Mouse (Mus musculus): Measurements from ENCODE around the gene Cdc26. TPM values are rescaled to one million over a fixed set of nuclear protein-coding genes. Genes with fewer than 3 reads are reported as not detected.
A peak's percentile ranks its signal among the peaks of the same experiment; 100 is the strongest.

Cdc26 gene
- polyA plus RNA-seq, 2 experiments = 40.2 to 65.7 TPM

GRCm38 (mm10) chr4:62418448-62418847 lies 10.0 kb upstream of the Cdc26 start:
- ATAC-seq (ENCODE audit: insufficient read depth) = no peak
- TF ChIP-seq CTCF (IDR thresholded peaks at IDR 0.05; ENCODE audit: low read depth) = no peak
- no peak for TF ChIP-seq EP300 (IDR thresholded peaks at IDR 0.05; ENCODE audit: low read depth)
- Histone ChIP-seq H3K9ac (replicated peaks) (no peak overlapping the region), H3K9me3 (ENCODE audit: control insufficient read depth, low read length) (no peaks in the 10 kb centered on the region), H3K27me3 (ENCODE audit: control insufficient read depth, insufficient read depth, low read length) (no peaks in the 10 kb centered on the region), H3K4me2 (ENCODE audit: low read depth) (no peak overlapping the region), H3K4me1 (replicated peaks; ENCODE audit: control insufficient read depth in 2 of 2, insufficient read depth in 2 of 2, low read length in 1 of 2) (no peaks in the 10 kb centered on the region), H3K36me3 (replicated peaks; ENCODE audit: control insufficient read depth, insufficient read depth, low read depth) (peaks cover 94% of the 10 kb centered on the region), H3K4me3 (ENCODE audit: insufficient read depth in 1 of 2, low read depth in 2 of 2, low read length in 2 of 2) (no peak overlapping the region), H3K27ac (no peak overlapping the region)
- DNase-seq (ENCODE audit: low read depth in 3 of 3, low spot score in 3 of 3) = no peak
- 83% methylated on average over 8 of the region's 8 CpGs for WGBS (ENCODE audit: insufficient replicate concordance)

GRCm38 (mm10) chr4:62411606-62412005 lies 3.2 kb upstream of the Cdc26 start:
- Histone ChIP-seq H3K27me3 (ENCODE audit: control insufficient read depth, insufficient read depth, low read length) (no peaks in the 10 kb centered on the region), H3K4me3 (ENCODE audit: insufficient read depth in 1 of 2, low read depth in 2 of 2, low read length in 2 of 2) (no peak overlapping the region), H3K4me2 (ENCODE audit: low read depth) (no peak overlapping the region), H3K36me3 (replicated peaks; ENCODE audit: control insufficient read depth, insufficient read depth, low read depth) (peaks cover 47% of the 10 kb centered on the region), H3K27ac (no peak overlapping the region), H3K9ac (replicated peaks) (no peak overlapping the region), H3K9me3 (ENCODE audit: control insufficient read depth, low read length) (no peaks in the 10 kb centered on the region), H3K4me1 (replicated peaks; ENCODE audit: control insufficient read depth in 2 of 2, insufficient read depth in 2 of 2, low read length in 1 of 2) (peaks cover 7% of the 10 kb centered on the region in 2 experiments)
- DNase-seq (ENCODE audit: low read depth in 3 of 3, low spot score in 3 of 3) (no peak), ATAC-seq (ENCODE audit: insufficient read depth) (no peak)
- 64% methylated on average over 10 of the region's 10 CpGs for WGBS (ENCODE audit: insufficient replicate concordance)
- TF ChIP-seq CTCF (IDR thresholded peaks at IDR 0.05; ENCODE audit: low read depth) (no peak), EP300 (IDR thresholded peaks at IDR 0.05; ENCODE audit: low read depth) (no peak)

DNA sequence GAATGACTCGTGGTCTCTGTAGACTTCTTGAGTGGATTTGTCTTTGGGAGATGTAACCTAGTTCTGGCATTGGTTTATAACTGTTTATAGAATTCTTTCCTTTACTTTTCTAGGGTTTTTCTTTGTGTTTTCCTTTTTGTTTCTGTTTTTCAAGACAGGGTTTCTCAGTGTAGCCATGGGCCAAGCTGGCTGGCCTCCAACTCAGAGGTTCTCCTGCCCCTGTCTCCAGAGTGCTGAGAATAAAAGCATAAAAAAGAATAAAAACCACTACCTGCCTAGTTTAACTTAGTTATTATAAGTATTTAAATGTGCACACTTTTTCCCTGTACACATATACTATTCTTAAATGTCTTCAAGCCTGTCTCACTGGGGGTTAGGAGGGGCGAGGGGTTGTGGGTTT lies 1.9 kb upstream of the Cdc26 start:
- peaks cover 34% of the 10 kb centered on the region for H3K36me3 ChIP-seq (replicated peaks; ENCODE audit: control insufficient read depth, insufficient read depth, low read depth)
- TF ChIP-seq EP300 (IDR thresholded peaks at IDR 0.05; ENCODE audit: low read depth) (no peak), CTCF (IDR thresholded peaks at IDR 0.05; ENCODE audit: low read depth) (no peak)
- H3K27ac ChIP-seq = no peak overlapping the region
- H3K9me3 ChIP-seq (ENCODE audit: control insufficient read depth, low read length) = no peaks in the 10 kb centered on the region
- peak overlapping the region; percentile 90 for H3K4me2 ChIP-seq (ENCODE audit: low read depth)
- DNase-seq (ENCODE audit: low read depth in 3 of 3, low spot score in 3 of 3) = no peak
- H3K4me3 ChIP-seq (ENCODE audit: insufficient read depth in 1 of 2, low read depth in 2 of 2, low read length in 2 of 2) = peak overlapping the region in 1 of 2 experiments; percentile 77; a peak in 2 of 4 replicates
- peaks cover 7% of the 10 kb centered on the region in 2 experiments for H3K4me1 ChIP-seq (replicated peaks; ENCODE audit: control insufficient read depth in 2 of 2, insufficient read depth in 2 of 2, low read length in 1 of 2)
- no peak for ATAC-seq (ENCODE audit: insufficient read depth)
- H3K9ac ChIP-seq (replicated peaks) = peak overlapping the region; percentile 87
- H3K27me3 ChIP-seq (ENCODE audit: control insufficient read depth, insufficient read depth, low read length) = no peaks in the 10 kb centered on the region
- 72% methylated on average over 2 of the region's 2 CpGs for WGBS (ENCODE audit: insufficient replicate concordance)

DNA sequence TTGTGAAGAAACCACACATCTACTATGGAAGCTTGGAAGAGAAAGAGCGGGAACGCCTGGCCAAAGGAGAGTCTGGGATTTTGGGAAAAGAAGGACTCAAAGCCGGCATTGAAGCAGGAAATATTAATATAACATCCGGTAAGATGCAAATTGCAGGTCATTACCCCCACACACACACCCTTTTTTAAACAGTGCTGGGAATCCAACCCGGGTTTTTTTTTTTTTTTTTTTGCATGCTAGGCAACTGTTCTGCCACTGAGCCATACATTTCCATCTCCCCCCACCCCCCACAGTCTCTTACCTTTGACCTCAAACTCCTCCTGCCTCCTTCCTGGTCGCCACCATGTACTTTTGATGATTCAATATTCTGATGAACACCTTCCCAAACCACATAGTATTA lies 1.2 kb upstream of the Cdc26 start:
- Histone ChIP-seq H3K9me3 (ENCODE audit: control insufficient read depth, low read length) (no peaks in the 10 kb centered on the region), H3K27ac (peak overlapping the region; percentile 79), H3K36me3 (replicated peaks; ENCODE audit: control insufficient read depth, insufficient read depth, low read depth) (peaks cover 28% of the 10 kb centered on the region), H3K27me3 (ENCODE audit: control insufficient read depth, insufficient read depth, low read length) (no peaks in the 10 kb centered on the region), H3K9ac (replicated peaks) (peak overlapping the region; percentile 87), H3K4me3 (ENCODE audit: insufficient read depth in 1 of 2, low read depth in 2 of 2, low read length in 2 of 2) (peak overlapping the region; percentile 77 to 88), H3K4me2 (ENCODE audit: low read depth) (peak overlapping the region; percentile 90), H3K4me1 (replicated peaks; ENCODE audit: control insufficient read depth in 2 of 2, insufficient read depth in 2 of 2, low read length in 1 of 2) (peaks cover 7% of the 10 kb centered on the region in 2 experiments)
- ATAC-seq (ENCODE audit: insufficient read depth) (no peak), DNase-seq (ENCODE audit: low read depth in 3 of 3, low spot score in 3 of 3) (no peak)
- TF ChIP-seq EP300 (IDR thresholded peaks at IDR 0.05; ENCODE audit: low read depth) = no peak
- TF ChIP-seq CTCF (IDR thresholded peaks at IDR 0.05; ENCODE audit: low read depth) = no peak
- WGBS (ENCODE audit: insufficient replicate concordance) = 19% methylated on average over 6 of the region's 6 CpGs

GRCm38 (mm10) chr4:62407730-62408582 lies 486 bp downstream of the Cdc26 start:
- H3K4me3 ChIP-seq (ENCODE audit: insufficient read depth in 1 of 2, low read depth in 2 of 2, low read length in 2 of 2) = peak overlapping the region; percentile 77 to 94
- H3K27ac ChIP-seq = peak overlapping the region; percentile 89
- peak; percentile 48 to 60 (median 57) for DNase-seq (ENCODE audit: low read depth in 3 of 3, low spot score in 3 of 3)
- H3K27me3 ChIP-seq (ENCODE audit: control insufficient read depth, insufficient read depth, low read length) = no peaks in the 10 kb centered on the region
- H3K4me2 ChIP-seq (ENCODE audit: low read depth) = peak overlapping the region; percentile 65
- TF ChIP-seq CTCF (IDR thresholded peaks at IDR 0.05; ENCODE audit: low read depth) (peak; percentile 77), EP300 (IDR thresholded peaks at IDR 0.05; ENCODE audit: low read depth) (peak; percentile 36; the same call in 1 of the 2 replicates)
- no peaks in the 10 kb centered on the region for H3K9me3 ChIP-seq (ENCODE audit: control insufficient read depth, low read length)
- peaks cover 17% of the 10 kb centered on the region for H3K36me3 ChIP-seq (replicated peaks; ENCODE audit: control insufficient read depth, insufficient read depth, low read depth)
- H3K9ac ChIP-seq (replicated peaks) = peak overlapping the region; percentile 93
- H3K4me1 ChIP-seq (replicated peaks; ENCODE audit: control insufficient read depth in 2 of 2, insufficient read depth in 2 of 2, low read length in 1 of 2) = peaks cover 7% of the 10 kb centered on the region in 2 experiments
- under 1% methylated on average over 35 of the region's 35 CpGs for WGBS (ENCODE audit: insufficient replicate concordance)
- ATAC-seq (ENCODE audit: insufficient read depth) = peak; percentile 55
